Mouse (Mus musculus) spleen, postnatal 10 days (tissue): ENCODE data around the gene Cdc20b.
"Not testable (repeated sequence)": the region's sequence is repeated elsewhere in the genome, so short reads cannot be mapped to it uniquely, and the experiment has no call there.

Source experiments
- DNase-seq, 2 experiments: peaks; one replicate each; pipeline ENCODE4 v3.0.0; 2021 to 2022; ENCODE audit warnings: low spot score in 2 of 2

Gene Cdc20b

GRCm38 (mm10) chr13:113034950-113035421, at the start of gene Cdc20b:
Gene Cdc20b (plus strand): TSS chr13:113035111.
- DNase-seq, result peak; percentile 35 to 59

- no peak for DNase-seq
Measured at GRCm38 (mm10) chr13:112985605-112986450, 49.1 kb upstream of the Cdc20b start.

GRCm38 (mm10) chr13:112986451-112986950, 48.4 kb upstream of the Cdc20b start:
- DNase-seq, result no peak

GRCm38 (mm10) chr13:112987532-112987943, 47.4 kb upstream of the Cdc20b start, which contains the start of gene Ccno:
Gene Ccno (plus strand): TSS chr13:112987802.
- peak; percentile 41 to 79 for DNase-seq

- DNase-seq, result no peak
Measured at GRCm38 (mm10) chr13:112987991-112988390, 46.9 kb upstream of the Cdc20b start.

- no peak for DNase-seq
Measured at GRCm38 (mm10) chr13:112988866-112989265, 46.0 kb upstream of the Cdc20b start.

- no peak for DNase-seq
Measured at GRCm38 (mm10) chr13:112989541-112989940, 45.4 kb upstream of the Cdc20b start.

- DNase-seq, result no peak
Measured at GRCm38 (mm10) chr13:112990346-112990745, 44.6 kb upstream of the Cdc20b start.

GRCm38 (mm10) chr13:112993531-112994152, 41.3 kb upstream of the Cdc20b start, which contains the start of gene Mcidas:
Gene Mcidas (plus strand): TSS chr13:112993845.
- DNase-seq, result peak in 1 of 2 experiments; percentile 17

- DNase-seq, result peak; percentile 23 to 68
Measured at GRCm38 (mm10) chr13:112994191-112994590, 40.7 kb upstream of the Cdc20b start.

GRCm38 (mm10) chr13:112996407-112996806, 38.5 kb upstream of the Cdc20b start:
- DNase-seq, result no peak

- no peak for DNase-seq
Measured at GRCm38 (mm10) chr13:112997369-112997768, 37.5 kb upstream of the Cdc20b start.

- no peak for DNase-seq
Measured at GRCm38 (mm10) chr13:112998427-112999201, 36.3 kb upstream of the Cdc20b start.

- no peak for DNase-seq
Measured at GRCm38 (mm10) chr13:113000090-113000489, 34.8 kb upstream of the Cdc20b start.

- no peak for DNase-seq
Measured at GRCm38 (mm10) chr13:113000576-113001318, 34.2 kb upstream of the Cdc20b start.

- DNase-seq, result no peak
Measured at GRCm38 (mm10) chr13:113012683-113013082, 22.2 kb upstream of the Cdc20b start.

- DNase-seq, result not testable (repeated sequence)
Measured at GRCm38 (mm10) chr13:113013174-113013953, 21.5 kb upstream of the Cdc20b start.

- DNase-seq, result no peak
Measured at GRCm38 (mm10) chr13:113021521-113021920, 13.4 kb upstream of the Cdc20b start.

- no peak for DNase-seq
Measured at GRCm38 (mm10) chr13:113022467-113022866, 12.4 kb upstream of the Cdc20b start.
